Mouse (Mus musculus): Measurements from ENCODE around the gene Cnih3.

Gene Cnih3

GRCm38 (mm10) chr1:181352367-181353199 lies at the start of gene Cnih3:
Cnih3 (plus strand) TSS chr1:181352628.
- DNase-seq = peak; percentile 42

DNA sequence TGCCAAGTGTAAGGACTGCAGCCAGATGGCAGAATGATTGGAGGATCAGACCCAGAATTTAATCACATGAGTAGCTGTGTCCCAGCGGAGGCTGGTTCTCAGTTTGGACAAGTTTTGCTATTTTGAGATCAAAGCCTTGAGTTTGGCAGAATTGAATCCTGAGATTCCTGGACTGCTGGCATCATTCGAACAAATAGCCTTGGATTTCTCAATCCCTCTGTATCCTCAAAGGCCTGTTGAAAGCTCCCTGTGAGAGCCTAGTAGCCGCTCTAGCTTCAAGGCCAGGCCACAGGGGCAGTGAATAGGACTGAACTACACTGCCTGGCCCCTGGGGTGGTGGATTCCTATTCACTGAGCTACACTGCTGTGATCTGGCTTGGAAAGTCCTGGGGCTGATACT lies 44.4 kb upstream of the Cnih3 start:
- DNase-seq = no peak

- DNase-seq = no peak
These were observed 41.7 kb upstream of the Cnih3 start for GRCm38 (mm10) chr1:181310712-181311111.

DNA sequence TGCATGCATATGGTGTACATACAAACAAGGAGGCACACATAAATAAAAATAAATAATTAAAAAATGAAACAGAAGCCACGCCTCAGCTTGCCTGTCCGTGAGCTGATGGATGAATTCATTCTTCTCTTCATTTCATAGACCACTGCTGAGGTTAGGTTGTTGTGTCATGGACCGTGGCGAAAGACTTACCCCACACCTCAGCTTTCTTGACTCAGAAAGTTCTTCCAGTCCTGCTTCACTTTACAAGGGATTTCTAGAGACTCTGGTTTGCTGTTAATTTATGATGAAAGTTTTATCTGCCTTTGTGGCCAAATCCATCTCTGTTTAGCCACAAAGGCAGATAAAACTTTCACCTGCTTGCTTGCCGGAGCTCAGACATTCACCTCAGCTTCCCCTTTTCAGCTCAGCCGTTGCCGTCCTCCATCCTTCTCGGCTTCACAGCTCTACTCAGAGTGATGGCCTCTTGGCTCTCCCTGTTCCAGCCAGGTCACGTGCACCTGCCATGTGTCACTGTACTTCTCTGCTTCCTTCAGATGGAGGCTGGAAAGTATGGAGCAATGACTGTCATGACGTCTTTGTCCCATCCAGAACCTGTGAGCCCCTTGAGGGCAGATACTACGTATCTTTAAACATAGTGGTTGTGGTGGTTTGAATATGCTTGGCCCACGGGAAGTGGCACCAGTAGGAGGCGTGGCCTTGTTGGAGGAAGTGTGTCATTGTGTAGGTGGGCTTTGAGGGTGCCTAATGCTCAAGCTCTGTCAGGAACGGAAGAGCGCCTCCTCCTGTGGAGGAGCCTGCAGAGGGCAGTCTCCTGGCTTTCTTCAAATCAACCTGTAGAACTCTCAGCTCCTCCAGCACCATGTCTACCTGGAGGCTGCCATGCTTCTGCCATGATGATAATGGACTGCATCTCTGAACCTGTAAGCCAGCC lies 40.0 kb upstream of the Cnih3 start:
- no peak for DNase-seq

DNA sequence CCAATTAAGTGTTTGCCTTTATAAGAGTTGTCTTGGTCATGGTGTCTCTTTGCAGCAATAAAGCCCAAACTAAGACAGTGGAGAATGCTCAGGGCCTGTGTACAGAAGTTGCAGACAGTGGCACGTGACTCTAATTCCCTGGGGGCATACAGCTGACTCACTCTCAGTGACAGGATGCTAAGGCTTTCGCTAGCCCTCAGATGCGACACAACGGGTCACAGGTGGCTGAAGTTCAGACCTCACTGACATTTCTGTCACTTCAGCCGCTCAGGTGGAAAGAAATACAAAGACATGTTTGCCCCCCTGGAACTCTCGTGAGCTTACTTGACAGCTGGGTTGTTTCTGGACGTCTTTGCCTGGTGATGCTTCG lies 39.4 kb upstream of the Cnih3 start:
- no peak for DNase-seq

GRCm38 (mm10) chr1:181314301-181314700 lies 38.1 kb upstream of the Cnih3 start:
- DNase-seq = no peak

GRCm38 (mm10) chr1:181315350-181315749 lies 37.1 kb upstream of the Cnih3 start:
- DNase-seq = no peak

- no peak for DNase-seq
These were observed 35.9 kb upstream of the Cnih3 start for GRCm38 (mm10) chr1:181316571-181316970.

DNA sequence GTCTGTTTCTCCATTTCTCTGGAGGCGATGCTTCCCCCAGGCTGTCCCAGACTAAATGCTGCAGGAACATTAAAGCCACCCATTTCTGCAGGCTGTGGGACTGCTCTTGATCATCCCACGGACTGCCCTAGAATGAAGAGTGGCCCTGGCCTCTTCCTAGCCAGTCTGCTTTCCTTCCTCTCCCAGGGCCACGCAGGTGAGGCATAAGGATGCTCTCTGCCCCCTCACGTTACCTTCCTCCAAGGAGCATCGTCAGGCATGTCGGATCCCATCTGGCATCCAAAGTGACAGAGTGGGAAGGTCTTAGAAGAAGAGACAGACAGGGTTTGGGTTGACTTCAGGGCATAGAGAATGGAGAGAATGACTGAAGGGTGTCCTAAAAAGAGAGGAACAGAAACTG lies 33.0 kb upstream of the Cnih3 start:
- no peak for DNase-seq

GRCm38 (mm10) chr1:181321149-181321548 lies 31.3 kb upstream of the Cnih3 start:
- DNase-seq = no peak

- DNase-seq = no peak
These were observed 29.3 kb upstream of the Cnih3 start for GRCm38 (mm10) chr1:181323134-181323533.

DNA sequence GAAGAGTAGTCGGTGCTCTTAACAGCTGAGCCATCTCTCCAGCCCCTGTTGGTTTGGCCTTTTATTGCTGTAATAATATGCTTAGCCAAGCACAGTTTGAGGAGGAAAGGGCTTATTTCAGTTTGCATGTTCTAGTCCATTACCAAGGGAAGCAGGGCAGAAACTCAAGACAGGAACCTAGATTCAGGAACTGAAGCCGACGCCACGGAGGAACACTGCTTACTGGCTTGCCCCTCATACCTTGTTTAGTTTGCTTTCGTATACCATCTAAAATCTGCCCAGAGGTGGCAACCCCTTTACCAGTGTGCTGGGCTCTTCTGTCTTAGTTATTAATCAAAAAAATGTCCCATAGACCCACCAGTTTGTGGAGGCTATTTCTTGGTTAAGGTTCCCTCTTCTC lies 25.3 kb upstream of the Cnih3 start:
- no peak for DNase-seq

DNA sequence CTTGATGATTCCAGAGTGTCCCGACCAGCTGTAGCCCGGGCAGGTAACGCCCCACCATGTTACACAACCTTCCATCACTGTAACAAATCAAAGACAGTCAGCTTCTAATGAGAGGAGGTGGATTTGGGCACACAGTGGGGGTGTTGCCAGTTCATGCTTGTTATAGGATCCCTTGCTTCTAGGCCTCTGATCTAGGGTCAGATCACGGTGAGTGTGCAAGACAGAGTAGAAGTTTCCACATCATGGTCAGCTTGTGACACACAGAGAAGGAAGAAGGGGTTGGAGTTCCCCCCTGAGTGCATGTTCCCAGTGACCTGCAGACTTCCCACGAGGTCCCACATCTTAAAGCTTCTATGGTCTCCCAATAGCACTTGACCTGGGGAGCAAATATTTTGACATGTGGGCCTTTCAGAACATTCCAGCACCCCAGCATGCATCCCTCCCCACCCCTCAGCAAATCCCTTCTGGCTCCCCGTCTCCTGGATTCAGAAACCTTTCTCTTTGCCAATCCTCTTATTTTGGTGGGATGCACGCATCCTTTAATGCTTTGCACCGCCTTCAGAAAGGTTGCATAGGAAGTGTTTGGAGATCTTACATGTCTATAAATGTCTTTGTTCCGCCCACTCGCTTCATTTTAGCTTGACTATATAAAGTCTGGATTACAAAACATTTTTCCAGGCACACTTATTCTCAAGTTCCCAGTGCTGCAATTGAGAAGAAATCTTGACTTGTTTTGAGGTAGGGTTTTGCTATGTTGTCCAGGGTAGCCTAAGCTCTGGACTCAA lies 24.6 kb upstream of the Cnih3 start:
- DNase-seq = no peak

DNA sequence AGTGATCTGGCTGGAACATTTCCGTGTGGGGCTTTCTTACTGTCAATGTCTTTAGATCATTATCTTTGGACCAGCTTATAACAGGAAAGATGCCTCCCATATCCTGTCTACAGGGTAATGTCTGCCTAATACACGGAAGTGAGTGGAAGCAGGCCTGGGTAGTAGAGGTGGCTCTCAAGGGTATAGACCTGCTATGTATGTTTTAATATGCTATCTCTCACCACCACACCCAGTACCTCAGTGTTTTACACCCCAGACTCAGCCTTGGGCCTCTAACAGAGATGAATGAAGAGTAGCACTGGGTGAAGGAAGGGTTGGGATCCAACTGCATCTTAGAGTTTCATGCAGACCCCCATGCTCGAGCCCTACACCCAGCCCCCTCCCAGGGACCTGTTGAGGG lies 23.3 kb upstream of the Cnih3 start:
- no peak for DNase-seq

- no peak for DNase-seq
These were observed 19.8 kb upstream of the Cnih3 start for GRCm38 (mm10) chr1:181332597-181332996.

DNA sequence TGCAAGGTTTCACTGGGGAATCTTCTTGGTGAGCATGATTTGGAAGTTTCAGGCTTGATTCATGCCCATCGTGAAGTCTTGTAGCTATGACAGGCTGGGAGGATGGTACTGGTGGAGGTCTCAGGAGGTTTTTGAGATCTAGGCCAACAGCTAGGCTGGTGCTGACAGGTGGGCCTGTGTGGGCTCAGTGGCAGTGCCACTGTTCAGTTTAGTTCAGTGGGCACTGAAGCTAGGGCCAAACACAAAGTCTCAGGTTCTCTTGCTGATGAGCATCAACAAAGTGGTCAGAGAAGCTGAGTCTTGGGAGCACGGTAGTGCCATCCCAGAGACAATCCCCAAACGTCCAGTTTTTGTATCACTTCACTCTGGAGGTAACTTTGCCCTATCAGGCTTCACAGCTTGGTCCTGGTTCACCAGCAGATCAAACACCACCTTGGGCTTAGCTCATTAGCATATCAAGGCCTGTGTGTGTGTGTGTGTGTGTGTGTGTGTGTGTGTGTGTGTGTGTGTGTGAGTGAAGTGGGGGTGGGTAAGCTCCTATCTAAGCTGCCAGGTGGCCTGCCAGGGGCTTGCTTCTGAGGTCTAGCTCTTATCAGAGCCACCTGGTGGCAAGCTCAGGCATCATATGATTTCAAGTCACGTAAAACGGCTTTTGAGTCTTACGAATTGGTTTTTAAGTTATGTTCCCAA lies 18.0 kb upstream of the Cnih3 start:
- DNase-seq = no peak

DNA sequence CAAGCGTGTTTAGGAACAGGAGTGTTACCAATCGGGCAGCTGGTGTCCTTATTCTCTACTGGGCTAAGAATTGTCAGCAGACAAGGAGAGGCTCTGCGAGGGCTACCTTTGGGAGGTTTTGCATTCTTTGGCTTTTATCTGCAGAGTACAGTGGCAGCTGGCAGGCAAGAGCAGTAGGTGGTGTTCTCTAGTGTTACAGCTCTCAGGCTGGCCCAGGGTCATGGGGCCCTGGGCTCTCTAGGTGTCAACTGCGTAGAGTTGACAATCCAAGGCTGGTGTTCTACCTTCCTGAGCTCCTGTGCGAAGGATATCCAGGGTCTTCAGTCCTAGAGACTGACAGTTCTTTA lies 17.4 kb upstream of the Cnih3 start:
- DNase-seq = no peak

- DNase-seq = no peak
These were observed 17.0 kb upstream of the Cnih3 start for GRCm38 (mm10) chr1:181335388-181335787.

DNA sequence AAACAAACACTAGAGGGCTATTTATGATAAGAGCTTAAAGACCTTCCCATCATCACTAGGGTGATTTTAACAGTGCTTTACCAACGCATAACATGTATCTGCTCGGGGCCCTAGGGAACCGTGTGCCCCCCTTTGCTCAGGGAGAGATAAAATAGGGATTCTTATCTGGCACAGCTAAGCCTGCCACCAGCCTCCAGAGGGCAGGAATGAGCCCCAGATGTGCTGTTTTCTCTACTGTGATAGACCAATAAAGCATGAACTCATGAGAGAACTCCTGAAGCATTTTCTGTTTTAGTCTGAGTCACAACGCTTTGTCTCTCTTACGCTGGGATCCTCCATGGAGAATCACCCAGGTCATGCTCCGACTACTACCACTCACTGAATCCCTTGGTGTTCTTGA lies 15.6 kb upstream of the Cnih3 start:
- DNase-seq = no peak

DNA sequence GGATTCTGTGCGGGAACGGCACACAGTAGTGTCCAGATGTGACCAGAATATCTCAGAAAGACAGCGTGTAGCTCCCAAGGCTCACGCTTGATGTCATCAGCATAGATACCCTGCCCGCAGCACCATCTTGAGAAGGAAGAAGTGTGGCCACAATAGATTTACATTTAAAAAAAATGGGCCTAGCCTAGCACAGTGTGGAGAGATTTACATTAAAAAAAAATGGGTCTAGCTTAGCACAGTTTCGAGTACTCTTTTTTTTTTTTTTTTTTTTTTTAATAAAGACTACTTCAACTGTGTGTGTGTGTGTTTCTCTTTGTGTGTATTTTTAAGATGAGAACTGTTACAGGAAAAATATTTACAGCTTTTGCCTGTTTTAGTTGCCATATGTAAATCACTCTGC lies 13.3 kb upstream of the Cnih3 start:
- DNase-seq = no peak

DNA sequence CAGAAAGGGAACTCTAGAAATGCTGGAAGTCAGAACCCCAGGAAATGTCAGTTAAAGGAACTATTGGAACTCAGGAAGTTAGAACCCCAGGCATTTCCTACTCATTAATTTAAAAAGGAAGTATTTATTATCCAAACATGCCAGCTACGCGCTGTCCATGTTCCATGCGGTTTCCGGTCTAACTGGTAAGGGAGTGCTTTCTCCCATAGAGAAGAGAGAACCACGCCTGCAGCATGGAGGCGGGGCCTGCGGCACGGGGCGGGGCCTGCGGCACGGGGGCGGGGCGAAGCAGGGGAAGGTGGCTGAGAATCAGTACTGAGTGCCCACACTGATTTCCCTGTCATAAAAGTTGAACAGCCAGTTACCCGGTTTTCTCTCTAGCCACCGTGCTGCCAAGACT lies 6.9 kb upstream of the Cnih3 start:
- peak; percentile 60 for DNase-seq

- DNase-seq = no peak
These were observed 423 bp upstream of the Cnih3 start for GRCm38 (mm10) chr1:181352043-181352366.
